Mouse (Mus musculus): Measurements from ENCODE around the gene Gtdc1. TPM values are rescaled to one million over a fixed set of nuclear protein-coding genes. Genes with fewer than 3 reads are reported as not detected.

The Gtdc1 gene
- polyA plus RNA-seq, 1 experiment, result 4.9 TPM

DNA sequence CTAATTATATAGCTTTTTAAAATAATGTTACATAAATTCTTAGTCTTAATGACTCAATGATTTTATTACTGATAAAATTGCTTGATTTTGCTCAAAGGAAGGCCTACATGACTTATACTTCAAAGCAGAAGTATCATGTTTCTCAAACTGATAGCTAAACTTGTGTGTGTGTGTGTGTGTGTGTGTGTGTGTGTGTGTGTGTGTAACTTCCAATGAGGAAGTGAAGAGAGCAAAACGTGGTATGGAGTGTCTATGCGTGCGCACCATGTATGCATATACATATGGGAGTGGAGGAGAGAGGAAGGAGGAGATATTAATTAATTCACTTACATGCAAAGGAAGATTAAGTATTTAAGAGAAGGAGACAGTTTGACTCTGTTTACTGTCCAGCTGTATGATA, 100.8 kb downstream of the Gtdc1 start:
- Histone ChIP-seq H3K4me2 (ENCODE audit: low read depth) (no peak overlapping the region), H3ac (ENCODE audit: control insufficient read depth, insufficient read length) (no peak overlapping the region), H3K79me2 (ENCODE audit: control insufficient read depth, insufficient read depth) (no peaks in the 10 kb centered on the region), H3K4me3 (no peak overlapping the region), H3K36me3 (ENCODE audit: control insufficient read depth, insufficient read depth) (no peaks in the 10 kb centered on the region), H3K27me3 (ENCODE audit: control insufficient read depth, insufficient read depth, insufficient read length) (no peaks in the 10 kb centered on the region)
- TF ChIP-seq TCF12 (IDR thresholded peaks at IDR 0.05; ENCODE audit: insufficient read depth, poor library complexity, severe bottlenecking), result no peak
- TF ChIP-seq POLR2A (IDR thresholded peaks at IDR 0.05; ENCODE audit: insufficient read length, low read depth), result no peak
- TF ChIP-seq CEBPB (IDR thresholded peaks at IDR 0.05; ENCODE audit: insufficient read depth, poor library complexity, severe bottlenecking), result no peak
- TF ChIP-seq TCF3 (IDR thresholded peaks at IDR 0.05; ENCODE audit: insufficient read length, low read depth), result no peak
- TF ChIP-seq POLR2AphosphoS2 (IDR thresholded peaks at IDR 0.05; ENCODE audit: insufficient read length, low read depth), result no peak
- no peak for TF ChIP-seq SRF (IDR thresholded peaks at IDR 0.05; ENCODE audit: control insufficient read depth, insufficient read length, low read depth)
- TF ChIP-seq MYOD1 (IDR thresholded peaks at IDR 0.05; ENCODE audit: control insufficient read depth in 1 of 3, insufficient read length in 2 of 3, low read depth in 2 of 3), result no peak
- no peak for TF ChIP-seq USF1 (IDR thresholded peaks at IDR 0.05; ENCODE audit: low read depth)
- TF ChIP-seq E2F4 (IDR thresholded peaks at IDR 0.05; ENCODE audit: insufficient read depth), result no peak
- TF ChIP-seq REST (IDR thresholded peaks at IDR 0.05; ENCODE audit: insufficient read depth, insufficient read length), result no peak
- TF ChIP-seq MAX (IDR thresholded peaks at IDR 0.05; ENCODE audit: low read depth), result no peak
- no peak for TF ChIP-seq MYOG (IDR thresholded peaks at IDR 0.05; ENCODE audit: control insufficient read depth in 1 of 3, insufficient read depth in 1 of 3, insufficient read length in 2 of 3, low read depth in 2 of 3)

DNA sequence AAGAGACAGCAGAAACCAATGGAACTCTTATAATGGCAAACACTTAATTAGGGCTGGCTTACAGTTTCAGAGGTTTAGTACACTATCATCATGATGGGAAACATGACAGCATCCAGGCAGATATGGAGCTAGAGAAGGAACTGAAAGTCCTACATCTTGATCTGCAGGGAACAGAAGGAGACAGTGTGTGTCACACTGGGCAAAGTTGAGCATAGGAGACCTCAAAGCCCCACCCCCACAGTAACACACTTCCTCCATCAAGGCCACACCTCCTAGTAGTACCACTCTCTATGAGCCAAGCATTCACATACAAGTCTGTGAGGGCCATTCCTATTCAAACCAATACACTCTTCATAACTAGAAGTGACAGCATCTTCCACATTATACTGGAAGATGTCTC, 109.7 kb downstream of the Gtdc1 start:
- Histone ChIP-seq H3K4me2 (ENCODE audit: low read depth) (no peak overlapping the region), H3K36me3 (ENCODE audit: control insufficient read depth, insufficient read depth) (no peaks in the 10 kb centered on the region), H3ac (ENCODE audit: control insufficient read depth, insufficient read length) (no peak overlapping the region), H3K79me2 (ENCODE audit: control insufficient read depth, insufficient read depth) (no peaks in the 10 kb centered on the region), H3K27me3 (ENCODE audit: control insufficient read depth, insufficient read depth, insufficient read length) (no peaks in the 10 kb centered on the region), H3K4me3 (no peak overlapping the region)
- no peak for TF ChIP-seq MAX (IDR thresholded peaks at IDR 0.05; ENCODE audit: low read depth)

DNA sequence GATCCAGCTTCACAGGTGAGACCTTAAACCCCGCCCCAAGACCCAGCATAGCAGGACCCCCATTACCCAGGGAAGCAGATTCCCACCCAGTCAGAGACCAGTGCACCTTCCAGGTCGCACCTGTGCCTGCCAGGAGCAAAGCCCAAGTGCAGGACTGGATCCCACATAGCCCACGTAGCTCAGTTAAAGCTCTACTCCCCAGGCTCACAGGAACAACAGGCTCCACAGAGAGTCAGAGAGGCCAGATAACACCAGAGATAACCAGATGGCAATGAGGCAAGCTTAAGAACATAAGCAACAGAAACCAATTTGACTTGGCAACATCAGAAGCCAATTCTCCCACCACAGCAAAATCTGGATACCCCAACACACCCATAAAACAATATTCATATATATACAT, 113.7 kb downstream of the Gtdc1 start:
- no peaks in the 10 kb centered on the region for H3K27me3 ChIP-seq (ENCODE audit: control insufficient read depth, insufficient read depth, insufficient read length)
- no peak overlapping the region for H3K4me3 ChIP-seq
- H3K79me2 ChIP-seq (ENCODE audit: control insufficient read depth, insufficient read depth), result no peaks in the 10 kb centered on the region
- H3K36me3 ChIP-seq (ENCODE audit: control insufficient read depth, insufficient read depth), result no peaks in the 10 kb centered on the region
- no peak overlapping the region for H3ac ChIP-seq (ENCODE audit: control insufficient read depth, insufficient read length)
- TF ChIP-seq REST (IDR thresholded peaks at IDR 0.05; ENCODE audit: insufficient read depth, insufficient read length), result no peak
- TF ChIP-seq USF1 (IDR thresholded peaks at IDR 0.05; ENCODE audit: low read depth), result no peak
- TF ChIP-seq MYOG (IDR thresholded peaks at IDR 0.05; ENCODE audit: control insufficient read depth in 1 of 3, insufficient read depth in 1 of 3, insufficient read length in 2 of 3, low read depth in 2 of 3), result no peak
- TF ChIP-seq TCF12 (IDR thresholded peaks at IDR 0.05; ENCODE audit: insufficient read depth, poor library complexity, severe bottlenecking), result no peak
- no peak for TF ChIP-seq SRF (IDR thresholded peaks at IDR 0.05; ENCODE audit: control insufficient read depth, insufficient read length, low read depth)
- no peak for TF ChIP-seq MYOD1 (IDR thresholded peaks at IDR 0.05; ENCODE audit: control insufficient read depth in 1 of 3, insufficient read length in 2 of 3, low read depth in 2 of 3)
- no peak for TF ChIP-seq CEBPB (IDR thresholded peaks at IDR 0.05; ENCODE audit: insufficient read depth, poor library complexity, severe bottlenecking)
- no peak for TF ChIP-seq TCF3 (IDR thresholded peaks at IDR 0.05; ENCODE audit: insufficient read length, low read depth)
- no peak for TF ChIP-seq POLR2AphosphoS2 (IDR thresholded peaks at IDR 0.05; ENCODE audit: insufficient read length, low read depth)
- TF ChIP-seq POLR2A (IDR thresholded peaks at IDR 0.05; ENCODE audit: insufficient read length, low read depth), result no peak
- no peak for TF ChIP-seq MAX (IDR thresholded peaks at IDR 0.05; ENCODE audit: low read depth)
- no peak for TF ChIP-seq E2F4 (IDR thresholded peaks at IDR 0.05; ENCODE audit: insufficient read depth)
- H3K4me2 ChIP-seq (ENCODE audit: low read depth), result no peak overlapping the region

DNA sequence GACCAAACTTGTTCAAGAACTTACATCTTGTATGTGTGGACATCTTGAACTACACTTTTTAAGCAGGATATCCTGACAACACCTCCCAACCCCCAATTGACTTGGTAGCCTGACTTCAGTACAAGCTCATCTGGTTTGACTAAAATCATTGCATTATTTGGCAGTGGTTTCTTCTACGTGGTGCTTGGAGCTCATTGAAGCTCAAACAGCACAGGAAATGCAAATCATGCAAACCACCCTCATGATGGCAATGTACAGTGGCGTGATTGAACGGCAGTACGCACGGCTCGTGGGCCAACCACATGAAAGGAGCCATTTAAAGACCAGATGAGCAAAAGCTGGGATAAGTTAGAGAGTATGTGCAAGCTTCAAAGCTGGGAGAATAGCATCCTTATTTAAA, 123.0 kb downstream of the Gtdc1 start:
- H3ac ChIP-seq (ENCODE audit: control insufficient read depth, insufficient read length), result no peak overlapping the region
- H3K4me3 ChIP-seq, result no peak overlapping the region
- H3K4me2 ChIP-seq (ENCODE audit: low read depth), result no peak overlapping the region
- TF ChIP-seq POLR2A (IDR thresholded peaks at IDR 0.05; ENCODE audit: insufficient read length, low read depth) (no peak), USF1 (IDR thresholded peaks at IDR 0.05; ENCODE audit: low read depth) (no peak), SRF (IDR thresholded peaks at IDR 0.05; ENCODE audit: control insufficient read depth, insufficient read length, low read depth) (no peak), CEBPB (IDR thresholded peaks at IDR 0.05; ENCODE audit: insufficient read depth, poor library complexity, severe bottlenecking) (no peak), TCF12 (IDR thresholded peaks at IDR 0.05; ENCODE audit: insufficient read depth, poor library complexity, severe bottlenecking) (no peak), MYOD1 (IDR thresholded peaks at IDR 0.05; ENCODE audit: control insufficient read depth in 1 of 3, insufficient read length in 2 of 3, low read depth in 2 of 3) (no peak), REST (IDR thresholded peaks at IDR 0.05; ENCODE audit: insufficient read depth, insufficient read length) (no peak), TCF3 (IDR thresholded peaks at IDR 0.05; ENCODE audit: insufficient read length, low read depth) (no peak), MYOG (IDR thresholded peaks at IDR 0.05; ENCODE audit: control insufficient read depth in 1 of 3, insufficient read depth in 1 of 3, insufficient read length in 2 of 3, low read depth in 2 of 3) (no peak), E2F4 (IDR thresholded peaks at IDR 0.05; ENCODE audit: insufficient read depth) (no peak), POLR2AphosphoS2 (IDR thresholded peaks at IDR 0.05; ENCODE audit: insufficient read length, low read depth) (no peak), MAX (IDR thresholded peaks at IDR 0.05; ENCODE audit: low read depth) (no peak)
- no peaks in the 10 kb centered on the region for H3K36me3 ChIP-seq (ENCODE audit: control insufficient read depth, insufficient read depth)
- no peaks in the 10 kb centered on the region for H3K79me2 ChIP-seq (ENCODE audit: control insufficient read depth, insufficient read depth)
- H3K27me3 ChIP-seq (ENCODE audit: control insufficient read depth, insufficient read depth, insufficient read length), result no peaks in the 10 kb centered on the region

DNA sequence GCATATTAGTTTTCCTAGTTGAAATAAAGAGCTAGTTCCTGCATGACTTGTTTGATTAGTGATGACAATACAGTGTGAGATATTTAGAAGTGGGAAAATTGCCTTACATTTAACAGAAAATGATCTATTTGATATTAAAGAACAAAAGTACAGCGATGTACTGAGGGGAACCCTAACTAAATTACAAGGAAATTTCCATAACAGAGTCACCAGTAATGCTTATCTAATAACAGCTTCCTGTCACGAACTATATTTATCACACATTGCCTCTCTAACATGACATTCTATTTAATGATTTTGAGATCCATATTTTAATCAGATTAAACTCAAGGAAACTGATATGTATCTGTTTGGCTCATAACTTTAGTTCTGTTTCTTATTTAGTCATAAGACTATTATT, 126.1 kb downstream of the Gtdc1 start:
- Histone ChIP-seq H3ac (ENCODE audit: control insufficient read depth, insufficient read length) (no peak overlapping the region), H3K4me2 (ENCODE audit: low read depth) (no peak overlapping the region), H3K27me3 (ENCODE audit: control insufficient read depth, insufficient read depth, insufficient read length) (no peaks in the 10 kb centered on the region), H3K36me3 (ENCODE audit: control insufficient read depth, insufficient read depth) (no peaks in the 10 kb centered on the region), H3K79me2 (ENCODE audit: control insufficient read depth, insufficient read depth) (no peaks in the 10 kb centered on the region), H3K4me3 (no peak overlapping the region)
- TF ChIP-seq E2F4 (IDR thresholded peaks at IDR 0.05; ENCODE audit: insufficient read depth), result no peak
